Mouse (Mus musculus): Measurements from ENCODE around the gene Tmem115.
A peak's percentile ranks its signal among the peaks of the same experiment; 100 is the strongest.
"Not testable (repeated sequence)": the region's sequence is repeated elsewhere in the genome, so short reads cannot be mapped to it uniquely, and the experiment has no call there.

The Tmem115 gene

DNA sequence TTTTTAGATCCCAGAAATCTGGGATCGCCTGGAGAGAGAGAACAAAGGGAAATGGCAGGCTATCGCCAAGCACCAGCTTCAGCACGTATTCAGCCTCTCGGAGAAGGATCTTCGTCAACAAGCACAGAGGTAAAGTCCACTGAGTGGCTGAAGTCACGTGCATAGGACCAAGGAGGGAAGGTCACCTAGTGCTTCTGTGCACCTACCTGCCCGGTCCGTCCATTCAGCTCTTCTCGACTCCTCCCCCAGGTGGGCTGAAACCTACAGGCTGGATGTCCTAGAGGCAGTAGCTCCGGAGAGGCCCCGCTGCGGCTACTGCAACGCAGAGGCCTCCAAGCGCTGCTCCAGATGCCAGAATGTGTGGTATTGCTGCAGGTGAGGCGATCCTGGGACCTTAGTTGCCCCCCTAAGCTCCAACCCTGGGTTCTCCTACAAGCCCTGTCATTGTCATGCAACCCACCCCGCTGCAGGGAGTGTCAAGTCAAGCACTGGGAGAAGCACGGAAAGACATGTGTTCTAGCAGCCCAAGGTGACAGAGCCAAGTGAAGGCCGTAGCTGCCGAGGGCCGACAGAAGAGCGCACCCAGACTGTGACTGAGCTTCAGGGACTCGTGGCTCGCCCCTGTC lies 16.9 kb downstream of the Tmem115 start:
- DNase-seq (ENCODE audit: low spot score) = no peak

DNA sequence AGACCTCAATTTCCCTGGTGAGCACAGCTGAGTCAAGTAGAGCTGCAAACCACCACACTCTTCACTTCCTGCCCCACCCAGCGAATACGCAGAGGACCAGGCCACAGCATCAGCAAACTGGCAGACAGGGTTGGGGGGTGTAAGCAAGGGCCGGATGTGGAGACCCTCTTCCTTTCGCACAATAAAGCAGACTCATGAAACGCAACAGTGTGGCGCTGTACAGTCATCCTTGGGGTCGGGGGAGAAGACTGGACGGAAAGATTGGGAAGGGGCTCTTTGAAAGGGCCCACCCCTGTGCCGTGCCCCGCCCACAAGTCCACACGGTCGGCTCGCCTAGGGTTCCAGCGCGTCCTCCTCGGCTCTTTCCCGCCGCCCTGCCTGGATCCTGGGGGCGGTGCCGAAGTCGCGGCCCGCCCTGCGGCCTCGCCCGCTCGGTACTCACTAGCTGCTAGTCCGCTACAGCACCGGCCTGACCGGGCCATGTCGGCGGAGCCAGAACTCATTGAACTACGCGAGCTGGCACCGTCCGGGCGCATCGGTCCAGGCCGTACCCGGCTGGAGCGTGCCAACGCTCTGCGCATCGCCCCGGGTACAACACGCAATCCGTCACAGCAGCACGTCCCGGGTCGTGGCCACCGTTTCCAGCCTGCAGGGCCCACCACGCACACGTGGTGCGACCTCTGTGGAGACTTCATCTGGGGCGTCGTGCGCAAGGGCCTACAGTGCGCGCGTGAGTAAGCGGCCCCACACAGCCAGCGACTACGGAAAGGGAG lies 17.6 kb downstream of the Tmem115 start, which contains the start of gene Rassf1:
Gene Rassf1 (plus strand): TSS at position 439 of the 773 bp plus-strand sequence.
- DNase-seq (ENCODE audit: low spot score) = peak; percentile 57

DNA sequence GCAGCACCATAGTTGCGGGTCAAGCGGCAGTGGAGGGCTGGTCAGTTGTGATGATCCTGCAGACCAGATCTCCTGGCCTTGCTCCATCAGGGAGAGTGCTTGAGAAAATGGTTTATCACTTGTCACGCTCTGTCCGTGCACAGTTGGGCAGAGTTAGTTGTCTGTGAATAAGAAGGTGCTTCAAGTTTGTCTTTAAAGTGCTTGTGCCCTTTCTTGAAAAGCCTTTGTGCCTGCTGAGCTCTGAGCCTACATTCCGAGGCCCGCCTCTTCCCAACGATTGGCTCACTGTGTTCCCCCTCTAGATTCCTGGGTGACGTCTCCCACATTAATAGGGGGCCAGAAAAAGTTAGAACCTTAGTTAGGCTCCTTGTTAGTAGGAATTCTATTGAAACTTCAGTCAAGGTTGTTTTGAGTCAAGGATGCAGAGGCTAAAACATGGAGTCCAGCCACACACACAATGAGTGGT lies 18.2 kb downstream of the Tmem115 start:
- DNase-seq (ENCODE audit: low spot score) = no peak

DNA sequence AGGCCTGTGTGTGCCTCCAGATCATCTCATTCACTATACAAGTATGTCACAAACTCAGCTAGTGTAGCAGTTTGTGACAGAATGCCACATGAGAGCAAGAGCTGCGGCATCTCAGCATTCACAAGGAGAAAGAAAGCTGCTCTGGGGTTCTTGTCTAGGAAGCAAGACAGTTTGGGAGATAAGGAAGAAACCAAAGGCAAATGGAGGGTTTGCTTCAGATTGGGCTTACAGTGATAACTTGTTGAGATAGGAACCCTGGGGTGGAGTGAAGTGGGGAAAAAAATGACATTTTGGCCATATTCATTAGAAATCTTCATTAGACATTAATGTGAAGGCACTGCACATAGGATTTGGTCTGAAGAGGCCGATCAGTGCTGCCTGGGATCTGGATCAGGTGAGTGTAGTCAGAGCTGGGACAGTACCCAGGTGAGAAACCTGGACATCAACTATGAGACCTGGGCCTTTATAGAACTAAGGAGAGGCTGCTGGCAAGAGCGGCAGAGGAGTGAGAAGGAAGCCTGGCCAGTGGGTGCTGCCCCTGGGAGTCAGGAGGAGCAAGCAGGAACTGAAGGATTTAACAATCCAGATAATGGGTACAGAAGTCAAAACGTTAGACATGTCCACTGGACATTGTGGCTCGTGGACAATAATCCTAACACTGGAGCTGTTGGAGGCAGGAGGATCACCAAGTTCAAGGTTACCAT lies 19.1 kb downstream of the Tmem115 start:
- DNase-seq (ENCODE audit: low spot score) = no peak

DNA sequence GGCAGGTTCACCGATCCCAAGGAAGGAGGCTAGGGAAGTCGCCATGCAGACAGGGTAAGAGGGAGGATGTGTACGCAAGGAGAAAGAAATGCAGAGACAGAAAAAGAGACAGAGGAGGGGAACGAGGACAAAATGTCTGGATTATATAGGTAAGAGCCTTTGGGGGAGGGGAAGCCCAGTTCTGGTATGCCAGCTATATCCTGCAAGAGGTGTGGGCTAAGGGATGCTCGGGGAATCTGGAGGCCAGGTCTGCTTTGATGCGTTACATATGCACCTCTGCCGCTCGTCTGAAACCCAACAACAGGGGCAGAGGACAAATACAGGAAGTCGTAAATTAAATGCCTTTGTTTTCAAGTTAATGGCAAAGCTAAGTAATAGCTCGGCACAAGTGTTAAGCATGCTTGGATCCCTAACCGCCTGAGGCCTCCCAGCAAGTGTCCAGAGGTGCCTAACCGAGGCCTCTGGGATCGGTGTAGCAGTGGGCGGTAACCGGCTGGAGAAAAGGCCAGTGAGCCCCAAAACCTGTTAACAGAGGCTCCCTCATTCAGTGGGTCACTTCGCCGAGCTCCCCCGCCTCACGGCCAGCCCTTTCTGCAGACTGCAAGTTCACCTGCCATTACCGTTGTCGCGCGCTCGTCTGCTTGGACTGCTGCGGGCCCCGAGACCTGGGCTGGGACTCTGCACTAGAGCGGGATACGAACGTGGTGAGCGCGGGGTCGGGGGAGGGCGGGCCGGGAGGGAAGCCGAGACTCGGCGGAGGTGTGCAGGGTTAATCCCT lies 20.0 kb downstream of the Tmem115 start:
- no peak for DNase-seq (ENCODE audit: low spot score)

DNA sequence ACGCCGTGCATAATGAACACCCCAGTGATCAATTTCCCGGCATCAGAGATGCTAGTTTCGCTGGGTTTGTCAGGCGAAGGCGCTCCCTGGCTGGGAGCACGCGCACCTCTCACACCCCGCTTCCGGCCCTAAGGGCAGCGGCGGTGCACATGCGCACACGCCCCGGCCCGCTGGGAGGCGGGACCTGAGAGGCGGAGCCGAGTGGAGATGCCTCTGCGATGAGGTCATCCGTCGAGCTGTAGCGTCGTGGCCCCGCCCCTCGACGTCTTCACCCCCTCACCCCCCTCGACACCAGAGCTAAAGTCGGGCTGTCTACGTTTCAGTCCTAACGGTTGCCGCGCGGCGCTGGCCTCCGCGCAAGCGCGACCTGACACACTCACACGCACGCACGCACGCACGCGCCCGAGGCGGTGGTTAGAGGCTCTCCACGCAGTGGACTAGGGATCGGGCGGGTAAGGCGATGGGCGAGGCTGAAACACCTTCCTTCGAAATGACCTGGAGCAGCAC lies 20.6 kb downstream of the Tmem115 start:
- peak; percentile 94 for DNase-seq (ENCODE audit: low spot score)

DNA sequence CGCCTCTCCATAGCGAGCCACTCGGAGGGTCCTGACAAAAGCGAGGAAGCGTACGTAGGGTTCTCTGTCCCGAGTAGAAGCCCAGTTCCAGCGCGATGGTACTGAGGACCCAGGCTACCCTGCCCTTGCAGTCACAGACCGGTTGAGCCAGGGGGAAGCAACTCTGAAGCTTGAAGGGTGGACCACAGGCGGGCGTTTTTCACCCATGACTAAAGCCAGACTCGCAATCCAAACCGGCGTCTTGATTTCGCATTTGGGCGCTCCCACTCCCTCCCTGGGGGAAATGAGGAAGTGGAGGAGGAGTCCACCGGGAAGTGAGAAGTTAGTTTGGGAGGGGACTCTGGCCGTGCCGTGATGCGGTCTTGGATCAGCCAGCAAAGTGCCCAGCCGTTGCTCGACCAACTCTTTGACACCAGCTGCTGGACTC lies 21.3 kb downstream of the Tmem115 start:
- DNase-seq (ENCODE audit: low spot score) = no peak

DNA sequence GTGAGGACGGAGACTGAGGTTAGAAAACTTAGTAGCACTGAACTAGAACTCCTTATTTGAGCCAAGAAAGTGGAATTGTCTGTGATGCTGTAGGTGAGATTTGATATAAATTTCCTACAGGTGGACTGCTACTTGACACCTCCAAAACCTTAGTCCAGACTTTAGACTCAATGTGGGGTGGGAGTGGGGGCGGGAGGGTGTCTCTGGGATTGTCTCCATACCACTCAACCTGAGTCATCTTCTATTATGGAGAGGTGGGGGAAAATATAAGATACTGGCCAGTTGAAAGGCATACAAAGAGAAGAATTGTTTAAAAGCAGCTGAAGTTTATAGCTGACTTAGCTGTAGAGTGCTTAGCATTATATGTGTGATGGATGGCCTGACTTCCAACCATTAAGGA lies 22.0 kb downstream of the Tmem115 start:
- DNase-seq (ENCODE audit: low spot score) = no peak

DNA sequence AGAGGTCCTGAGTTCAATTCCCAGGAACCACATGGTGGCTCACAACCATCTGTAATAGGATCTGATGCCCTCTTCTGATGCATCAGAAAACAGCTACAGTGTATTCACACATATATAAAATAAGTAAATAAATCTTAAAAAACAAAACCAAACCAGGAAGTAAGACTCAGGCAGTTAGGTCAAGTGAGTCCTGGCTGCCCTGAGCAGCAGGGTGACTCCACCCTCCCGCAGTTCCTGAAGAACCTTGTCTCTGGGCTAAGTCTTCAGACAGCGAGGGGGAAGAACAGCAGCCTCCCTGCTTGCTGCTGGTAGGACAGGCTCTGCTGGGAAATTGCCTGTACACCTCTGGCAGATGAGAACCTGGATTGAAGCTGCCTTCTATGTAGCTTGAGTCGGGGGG lies 22.6 kb downstream of the Tmem115 start:
- no peak for DNase-seq (ENCODE audit: low spot score)

DNA sequence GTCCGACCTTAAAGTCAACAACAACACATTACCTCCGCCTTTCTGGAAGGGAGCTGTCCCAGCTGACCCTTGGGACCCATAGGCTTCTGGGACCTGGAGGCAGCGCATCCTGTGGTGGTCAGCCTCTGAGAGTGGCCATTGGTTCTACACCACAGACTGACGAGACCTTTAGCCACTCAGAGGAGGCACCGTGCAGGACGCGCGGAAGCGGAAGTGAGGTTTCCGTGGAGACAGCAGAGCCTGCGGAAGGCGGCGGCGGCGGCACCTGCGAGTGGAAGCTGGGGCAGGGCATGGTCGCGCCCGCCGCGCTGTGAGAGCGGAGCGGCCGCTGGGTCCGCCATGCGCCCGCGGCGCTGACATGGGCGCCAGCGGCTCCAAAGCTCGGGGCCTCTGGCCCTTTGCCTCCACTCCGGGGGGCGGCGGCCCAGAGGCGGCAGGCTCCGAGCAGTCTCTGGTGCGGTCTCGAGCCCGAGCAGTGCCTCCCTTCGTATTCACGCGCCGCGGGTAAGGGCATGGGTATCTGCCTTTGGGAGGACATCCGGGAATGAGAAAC lies 29.4 kb downstream of the Tmem115 start, which contains the start of gene Tusc2:
Gene Tusc2 (plus strand): TSS at position 227 of the 553 bp plus-strand sequence.
- peak; percentile 92 for DNase-seq (ENCODE audit: low spot score)

DNA sequence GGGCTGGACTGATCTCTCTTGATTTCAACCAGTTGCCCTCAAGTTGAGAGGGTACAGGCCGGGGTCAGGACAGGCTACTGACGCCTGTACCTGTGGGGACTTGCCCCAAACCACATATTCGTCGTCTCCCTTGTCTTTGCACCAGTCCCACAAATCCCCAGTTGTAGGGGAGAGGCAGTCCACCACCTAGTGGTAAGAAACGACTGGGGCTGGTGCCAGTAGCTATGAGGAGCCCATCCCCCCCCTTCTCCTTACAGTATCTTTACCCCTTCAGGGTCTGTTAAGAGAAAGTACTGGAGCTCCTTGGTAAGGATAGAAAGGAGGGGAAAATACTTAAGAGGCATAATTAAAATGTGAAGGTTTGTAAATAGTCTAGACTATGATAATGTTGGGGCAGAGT lies 31.8 kb downstream of the Tmem115 start:
- DNase-seq (ENCODE audit: low spot score) = not testable (repeated sequence)

DNA sequence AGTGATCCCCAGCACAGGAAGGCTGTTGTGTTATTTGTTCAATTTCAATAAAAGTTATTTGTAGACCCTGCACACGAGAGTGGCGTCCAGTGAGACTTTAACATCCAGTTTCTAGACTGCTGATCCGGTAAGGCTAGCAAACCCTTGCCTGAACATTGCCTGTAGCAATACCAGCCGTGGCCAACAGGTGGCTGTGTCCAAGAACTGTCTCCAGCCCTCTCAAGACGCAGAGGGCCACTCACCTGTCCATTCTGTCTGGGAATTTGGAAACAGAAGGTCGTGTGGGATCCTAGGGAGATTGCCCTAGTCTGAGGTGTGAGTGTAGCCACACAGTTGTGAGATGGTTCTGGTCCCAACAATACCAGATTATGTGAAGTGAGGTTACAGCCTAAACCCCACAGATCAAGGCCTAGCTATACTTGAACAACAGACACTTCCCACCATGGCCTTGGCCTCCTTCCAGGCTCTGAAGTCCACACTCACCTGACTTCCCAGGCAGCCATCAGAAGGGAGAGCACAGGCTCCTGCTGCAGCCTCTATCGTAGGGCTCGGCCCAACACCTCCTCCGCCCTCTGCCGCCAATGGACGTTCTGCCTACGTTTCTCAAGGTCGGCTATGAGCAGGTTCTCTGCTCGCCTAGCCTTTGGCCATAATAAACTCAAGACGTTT lies 32.4 kb downstream of the Tmem115 start:
- no peak for DNase-seq (ENCODE audit: low spot score)

DNA sequence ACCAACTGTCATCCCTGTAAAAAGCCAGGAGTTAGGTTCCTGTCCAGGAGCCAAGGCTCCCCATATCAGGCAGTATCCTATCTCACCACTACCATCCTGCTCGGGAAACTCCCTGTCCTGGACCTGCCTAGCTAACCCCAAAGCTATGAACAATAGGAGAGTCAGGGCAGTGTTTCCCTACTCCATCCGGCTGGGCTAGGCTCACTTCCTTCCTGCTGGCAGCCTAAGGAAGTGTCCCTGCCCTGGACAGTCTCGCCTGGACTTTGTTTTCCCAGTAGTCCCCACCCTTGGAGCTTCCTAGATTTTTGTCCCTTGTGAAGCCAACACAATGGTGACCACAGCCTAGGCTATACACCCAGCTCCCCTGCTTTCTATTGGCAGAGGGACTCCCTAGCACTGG lies 33.1 kb downstream of the Tmem115 start:
- no peak for DNase-seq (ENCODE audit: low spot score)

DNA sequence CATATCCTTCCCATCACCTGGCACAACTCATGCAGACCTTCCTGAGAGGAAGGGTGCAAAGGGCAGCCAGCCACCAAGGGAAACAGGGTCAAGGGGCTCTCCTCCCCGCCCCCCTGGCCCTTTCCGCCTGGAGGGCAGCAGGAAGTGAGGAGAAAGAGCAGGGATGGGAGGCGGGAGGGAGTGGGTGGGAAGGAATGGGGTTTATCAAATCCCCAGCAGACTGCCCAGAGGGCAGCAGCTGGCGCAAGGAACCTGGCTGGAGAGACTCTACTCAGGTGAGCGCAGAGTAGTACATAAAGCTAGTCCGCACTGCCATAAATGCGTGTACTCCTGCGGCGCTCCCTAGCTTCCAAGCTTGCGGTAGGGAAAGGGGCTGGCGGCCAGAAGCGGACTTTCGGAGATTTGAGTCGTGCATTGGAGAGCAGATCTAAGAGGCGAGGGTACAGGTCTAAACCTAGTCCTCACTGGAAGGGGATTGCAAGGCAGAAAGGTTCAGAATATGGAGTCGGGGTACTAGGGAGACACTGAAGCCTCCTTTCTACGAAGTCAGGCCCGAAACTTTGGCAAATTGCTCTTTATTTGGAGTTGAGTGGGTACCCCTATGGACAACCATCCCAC lies 34.1 kb downstream of the Tmem115 start, which contains the start of gene Hyal2:
Gene Hyal2 (plus strand): TSS at position 244 of the 618 bp plus-strand sequence.
- no peak for DNase-seq (ENCODE audit: low spot score)

DNA sequence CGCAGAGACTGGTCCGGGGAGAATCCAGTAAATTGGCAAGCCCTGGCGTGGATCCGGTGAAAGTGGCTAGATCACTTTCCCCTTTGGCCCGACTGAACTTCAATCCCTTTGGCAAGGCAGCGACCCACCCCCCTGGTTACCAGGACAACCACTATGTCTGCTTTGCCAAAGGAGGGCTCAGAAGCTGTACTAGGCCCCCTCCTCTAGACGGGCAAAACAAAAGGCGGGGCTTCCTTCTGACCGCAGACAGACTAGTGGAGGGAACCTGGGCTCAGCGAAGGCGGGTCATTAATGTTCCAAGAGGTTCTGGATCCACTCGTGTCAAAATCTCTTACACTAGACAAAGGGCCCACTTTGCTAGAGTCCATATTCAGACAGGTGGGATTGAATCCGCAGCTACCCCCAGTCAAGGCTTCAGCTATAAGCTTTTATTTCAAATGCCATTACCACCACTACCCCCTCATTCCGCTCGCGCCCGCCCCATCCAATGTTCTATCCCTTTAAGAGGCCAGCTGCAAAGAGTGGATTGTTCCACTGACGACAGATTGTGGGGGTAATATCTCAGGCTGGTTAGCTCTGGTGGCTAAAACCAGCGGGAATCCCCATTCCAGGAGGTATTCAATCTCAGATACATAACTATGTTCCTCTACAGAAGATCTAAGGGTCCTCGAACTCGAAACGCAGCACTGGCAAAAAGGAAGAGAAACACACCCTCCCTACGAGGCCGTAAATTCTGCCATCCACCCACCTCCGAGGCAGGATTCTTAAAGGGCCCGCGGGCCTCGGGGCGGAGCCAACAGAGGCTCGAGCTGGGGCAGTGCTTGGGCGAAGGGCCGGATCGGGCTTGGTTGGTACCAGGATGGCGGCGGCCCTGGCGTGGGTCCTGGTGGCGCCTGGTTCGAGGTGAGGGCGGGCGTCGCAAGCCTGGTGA lies 34.9 kb downstream of the Tmem115 start:
- peak; percentile 80 for DNase-seq (ENCODE audit: low spot score)

DNA sequence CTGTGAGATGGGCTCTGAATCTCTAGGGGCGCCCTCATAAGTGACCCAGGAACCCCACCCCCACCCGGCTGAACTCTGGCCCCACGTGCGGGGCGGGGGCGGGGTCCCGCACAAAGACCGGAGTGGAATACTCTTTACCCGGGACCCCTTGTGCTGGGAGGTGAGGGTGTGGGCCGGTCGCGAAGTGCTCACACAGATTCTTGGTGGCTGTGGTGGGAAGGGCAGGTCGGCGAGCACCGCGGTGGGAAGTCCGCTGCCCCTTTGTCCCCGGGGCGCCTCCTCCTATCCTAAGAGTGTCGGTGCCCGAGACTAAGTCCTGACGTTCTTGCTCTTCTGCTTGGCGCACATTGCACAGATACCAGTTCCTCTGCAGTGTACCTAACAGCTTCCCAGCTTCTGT lies 35.5 kb downstream of the Tmem115 start:
- no peak for DNase-seq (ENCODE audit: low spot score)

DNA sequence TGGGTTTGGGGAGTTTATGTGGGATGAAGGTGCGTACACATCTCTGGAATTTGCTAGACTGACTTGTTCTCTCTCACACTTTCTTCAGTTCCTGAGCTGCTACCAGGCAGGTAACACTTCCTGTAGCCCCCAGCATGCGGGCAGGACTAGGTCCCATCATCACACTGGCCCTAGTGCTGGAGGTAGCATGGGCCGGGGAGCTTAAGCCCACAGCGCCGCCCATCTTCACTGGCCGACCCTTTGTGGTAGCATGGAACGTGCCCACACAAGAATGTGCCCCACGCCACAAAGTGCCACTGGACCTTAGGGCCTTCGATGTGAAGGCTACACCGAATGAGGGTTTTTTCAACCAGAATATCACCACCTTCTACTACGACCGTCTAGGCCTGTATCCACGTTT lies 36.3 kb downstream of the Tmem115 start:
- no peak for DNase-seq (ENCODE audit: low spot score)

DNA sequence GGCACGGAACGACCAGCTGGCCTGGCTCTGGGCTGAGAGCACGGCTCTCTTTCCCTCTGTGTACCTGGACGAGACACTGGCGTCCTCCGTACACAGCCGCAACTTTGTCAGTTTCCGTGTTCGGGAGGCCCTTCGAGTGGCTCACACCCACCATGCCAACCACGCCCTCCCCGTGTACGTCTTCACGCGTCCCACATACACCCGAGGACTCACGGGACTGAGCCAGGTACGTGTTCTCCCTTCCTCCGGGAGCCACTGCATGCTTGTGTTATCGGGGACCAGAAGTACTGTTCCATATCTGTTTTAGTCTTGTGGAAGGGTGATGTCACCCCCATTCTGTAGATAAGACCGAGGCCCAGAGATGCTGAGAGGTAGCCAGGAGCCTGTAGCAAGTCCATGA lies 37.1 kb downstream of the Tmem115 start:
- DNase-seq (ENCODE audit: low spot score) = no peak
